Mouse (Mus musculus): Measurements from ENCODE around the gene Mphosph9. TPM values are rescaled to one million over a fixed set of nuclear protein-coding genes. Genes with fewer than 3 reads are reported as not detected.

Mphosph9 gene
- total and polyA plus RNA-seq, 3 experiments: 10.4 to 60.8 (median 10.9) TPM

DNA sequence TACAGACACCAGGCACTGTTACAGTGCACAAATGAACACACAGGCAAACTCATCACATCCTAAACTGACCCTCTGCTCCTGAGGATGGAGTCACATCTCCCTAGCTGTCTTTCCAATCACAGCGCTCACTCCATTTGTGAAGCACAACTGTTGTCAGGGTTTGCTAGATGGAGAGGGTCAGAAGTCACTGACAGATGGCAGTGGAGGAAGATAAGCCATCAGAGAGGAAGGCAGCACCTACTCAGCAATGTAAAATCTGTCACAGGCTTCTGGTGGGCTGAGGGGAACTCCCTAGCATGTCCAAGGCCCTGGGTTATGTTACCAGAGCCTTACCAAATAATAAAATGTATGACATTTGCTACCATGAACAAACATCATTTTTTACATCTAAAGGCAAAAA, 69.7 kb downstream of the Mphosph9 start:
- DNase-seq (ENCODE audit: low read depth, low spot score): no peak
- no peak overlapping the region for H3K27ac ChIP-seq (ENCODE audit: control insufficient read depth, low read depth, low read length)
- H3K9me3 ChIP-seq (replicated peaks; ENCODE audit: insufficient read depth, low read length): no peaks in the 10 kb centered on the region
- no peaks in the 10 kb centered on the region for H3K4me1 ChIP-seq (ENCODE audit: control insufficient read depth in 1 of 2, insufficient read depth in 2 of 2, low read length in 2 of 2)
- H3K4me3 ChIP-seq (ENCODE audit: control insufficient read depth in 1 of 2, insufficient read depth in 1 of 2, low read depth in 2 of 2, low read length in 2 of 2): no peak overlapping the region
- peaks cover 0 to 15% of the 10 kb centered on the region in 2 experiments; a peak in 2 of 4 replicates for H3K36me3 ChIP-seq (ENCODE audit: control insufficient read depth in 1 of 2, insufficient read depth in 2 of 2, low read length in 2 of 2)
- TF ChIP-seq ETS1 (IDR thresholded peaks at IDR 0.05; ENCODE audit: low read depth, low read length) (no peak), NELFE (IDR thresholded peaks at IDR 0.05; ENCODE audit: low read depth, low read length) (no peak), CTCF (IDR thresholded peaks at IDR 0.05 in 2 of 3, conservative IDR thresholded peaks at IDR 0.05 in 1 of 3; ENCODE audit: control insufficient read depth in 1 of 3, insufficient read depth in 1 of 3, low read depth in 2 of 3, low read length in 3 of 3, poor library complexity in 1 of 3, severe bottlenecking in 1 of 3) (no peak), RAD21 (IDR thresholded peaks at IDR 0.05; ENCODE audit: low read depth, low read length) (no peak), EP300 (IDR thresholded peaks at IDR 0.05; ENCODE audit: low read depth in 1 of 2, low read length in 2 of 2) (no peak), CHD2 (IDR thresholded peaks at IDR 0.05; ENCODE audit: low read length) (no peak), SMC3 (IDR thresholded peaks at IDR 0.05; ENCODE audit: low read depth, low read length) (no peak), BHLHE40 (IDR thresholded peaks at IDR 0.05; ENCODE audit: borderline replicate concordance, low read depth, low read length) (no peak), UBTF (IDR thresholded peaks at IDR 0.05; ENCODE audit: borderline replicate concordance, insufficient read depth, low read depth, low read length) (no peak), USF1 (IDR thresholded peaks at IDR 0.05; ENCODE audit: low read depth, low read length) (no peak), ZC3H11A (IDR thresholded peaks at IDR 0.05; ENCODE audit: low read depth, low read length) (no peak), GABPA (IDR thresholded peaks at IDR 0.05; ENCODE audit: low read depth, low read length) (no peak), E2F4 (IDR thresholded peaks at IDR 0.05; ENCODE audit: borderline replicate concordance, low read depth, low read length) (no peak), CHD1 (IDR thresholded peaks at IDR 0.05; ENCODE audit: low read depth, low read length) (no peak)
- no peak overlapping the region for H3K9ac ChIP-seq (ENCODE audit: control insufficient read depth, low read depth, low read length, poor library complexity, severe bottlenecking)
- H3K27me3 ChIP-seq (ENCODE audit: control insufficient read depth in 1 of 2, insufficient read depth in 2 of 2, low read length in 2 of 2): no peaks in the 10 kb centered on the region
- H3K79me2 ChIP-seq (ENCODE audit: control insufficient read depth, insufficient read depth, low read length, poor library complexity): no peaks in the 10 kb centered on the region

DNA sequence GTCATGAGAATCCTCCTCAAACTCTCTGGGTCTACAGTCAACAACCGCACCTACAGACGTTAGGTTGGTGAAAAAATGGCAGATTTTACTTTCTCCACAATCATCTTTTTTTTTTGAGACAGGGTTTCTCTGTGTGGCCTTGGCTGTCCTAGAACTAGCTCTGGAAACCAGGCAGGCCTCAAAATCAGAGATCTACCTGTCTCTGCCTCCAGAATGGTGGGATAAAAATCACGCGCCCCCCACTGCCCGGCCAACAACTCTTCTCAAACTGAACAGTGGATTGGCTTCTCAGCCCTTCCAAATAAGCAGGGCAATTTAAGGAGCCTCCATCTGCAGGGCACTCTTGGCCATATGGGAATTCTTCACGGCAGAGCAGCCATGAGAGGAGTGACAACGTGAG, 72.6 kb downstream of the Mphosph9 start:
- no peaks in the 10 kb centered on the region for H3K9me3 ChIP-seq (replicated peaks; ENCODE audit: insufficient read depth, low read length)
- no peaks in the 10 kb centered on the region for H3K27me3 ChIP-seq (ENCODE audit: control insufficient read depth in 1 of 2, insufficient read depth in 2 of 2, low read length in 2 of 2)
- H3K27ac ChIP-seq (ENCODE audit: control insufficient read depth, low read depth, low read length): no peak overlapping the region
- no peak overlapping the region for H3K9ac ChIP-seq (ENCODE audit: control insufficient read depth, low read depth, low read length, poor library complexity, severe bottlenecking)
- H3K4me1 ChIP-seq (ENCODE audit: control insufficient read depth in 1 of 2, insufficient read depth in 2 of 2, low read length in 2 of 2): no peaks in the 10 kb centered on the region
- TF ChIP-seq HCFC1 (IDR thresholded peaks at IDR 0.05; ENCODE audit: low read depth, low read length) (no peak), NELFE (IDR thresholded peaks at IDR 0.05; ENCODE audit: low read depth, low read length) (no peak), CTCF (IDR thresholded peaks at IDR 0.05 in 2 of 3, conservative IDR thresholded peaks at IDR 0.05 in 1 of 3; ENCODE audit: control insufficient read depth in 1 of 3, insufficient read depth in 1 of 3, low read depth in 2 of 3, low read length in 3 of 3, poor library complexity in 1 of 3, severe bottlenecking in 1 of 3) (no peak), SMC3 (IDR thresholded peaks at IDR 0.05; ENCODE audit: low read depth, low read length) (no peak), MEF2A (IDR thresholded peaks at IDR 0.05; ENCODE audit: extremely low read depth, insufficient replicate concordance, low read depth, low read length, poor library complexity, severe bottlenecking) (no peak), POLR2A (IDR thresholded peaks at IDR 0.05; ENCODE audit: control insufficient read depth in 1 of 2, insufficient read depth in 1 of 2, low read depth in 1 of 2, low read length in 2 of 2, poor library complexity in 1 of 2) (no peak), RCOR1 (IDR thresholded peaks at IDR 0.05; ENCODE audit: low read depth, low read length) (no peak), MYC (IDR thresholded peaks at IDR 0.05; ENCODE audit: low read depth, low read length) (no peak), E2F4 (IDR thresholded peaks at IDR 0.05; ENCODE audit: borderline replicate concordance, low read depth, low read length) (no peak), UBTF (IDR thresholded peaks at IDR 0.05; ENCODE audit: borderline replicate concordance, insufficient read depth, low read depth, low read length) (no peak), EP300 (IDR thresholded peaks at IDR 0.05; ENCODE audit: low read depth in 1 of 2, low read length in 2 of 2) (no peak), USF1 (IDR thresholded peaks at IDR 0.05; ENCODE audit: low read depth, low read length) (no peak)
- peaks cover 2% of the 10 kb centered on the region; the same call in 1 of the 2 replicates for H3K79me2 ChIP-seq (ENCODE audit: control insufficient read depth, insufficient read depth, low read length, poor library complexity)
- H3K36me3 ChIP-seq (ENCODE audit: control insufficient read depth in 1 of 2, insufficient read depth in 2 of 2, low read length in 2 of 2): peaks cover 3 to 15% of the 10 kb centered on the region in 2 experiments
- no peak overlapping the region for H3K4me3 ChIP-seq (ENCODE audit: control insufficient read depth in 1 of 2, insufficient read depth in 1 of 2, low read depth in 2 of 2, low read length in 2 of 2)
- no peak for DNase-seq (ENCODE audit: low read depth, low spot score)

Data from MEL (cell line).